Mouse (Mus musculus): ENCODE measurements around the gene Rab1b. TPM values are rescaled to one million over a fixed set of nuclear protein-coding genes. Genes with fewer than 3 reads are reported as not detected.

The Rab1b gene
- 7.5 TPM for polyA plus RNA-seq (2014; fragmentation: Illumina TruSeq; extraction: RNeasy Lipid Tissue Mini Kit (QIAGEN cat#74804); ENCODE audit: low read depth, low replicate concordance)

GRCm38 (mm10) chr19:5106731-5107191, at the start of gene Rab1b:
Rab1b (minus strand) TSS chr19:5107072.

DNA sequence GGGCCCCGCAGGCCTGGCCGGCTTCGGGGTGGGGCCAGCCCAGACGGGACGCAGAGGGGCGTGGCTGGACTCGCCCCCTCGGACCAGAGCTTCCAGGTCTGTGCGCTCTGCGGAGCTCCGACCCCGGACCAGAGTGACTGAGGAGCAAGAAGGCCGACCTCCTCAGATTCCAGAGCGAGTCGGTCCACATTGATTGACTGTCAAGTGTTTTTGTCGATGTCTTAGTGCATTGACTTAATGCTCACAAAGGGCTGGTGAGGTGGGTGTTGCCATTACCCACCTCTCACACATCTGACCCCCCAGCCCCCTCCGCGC, 11.5 kb upstream of the Rab1b start, which contains the start of gene Klc2:
Klc2 (minus strand) TSS at position 177 of the 315 bp plus-strand sequence.

DNA sequence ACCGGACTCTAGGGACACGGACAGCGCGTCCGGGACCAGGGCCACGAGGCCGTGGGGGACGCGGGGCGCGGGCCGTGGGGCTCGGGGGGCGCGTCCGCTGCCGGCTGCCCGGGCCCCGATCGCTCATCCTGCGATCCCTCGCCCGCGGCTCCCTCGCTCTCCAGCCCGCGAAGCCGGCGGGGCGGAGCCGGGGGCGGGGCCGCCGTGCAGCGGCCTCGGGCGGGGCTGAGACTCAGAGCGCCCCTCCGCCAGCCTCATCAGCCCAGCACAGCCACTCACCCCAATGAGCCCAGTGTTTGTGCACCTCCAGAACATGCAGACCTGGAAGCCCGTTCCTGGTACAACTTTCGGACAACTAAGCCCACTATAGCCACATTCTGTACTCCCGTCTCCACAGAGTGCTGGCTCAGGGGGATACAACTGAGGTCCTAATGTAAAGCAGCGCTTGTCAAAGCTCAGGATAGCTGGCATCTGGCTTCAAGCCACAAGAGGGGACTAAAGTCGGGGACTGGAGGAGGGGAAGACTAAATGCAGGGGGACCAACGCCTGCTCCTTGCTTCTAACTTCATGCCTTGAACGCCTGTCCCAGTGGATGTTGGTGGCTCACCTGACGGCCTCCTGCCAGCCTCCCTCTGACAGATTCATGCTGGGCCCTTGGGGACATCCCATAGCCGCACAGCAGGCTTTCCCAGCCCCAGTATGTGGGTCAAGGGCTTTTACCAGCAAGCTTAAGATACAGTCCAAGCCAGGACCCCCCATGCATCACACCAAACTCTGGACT, 8.3 kb downstream of the Rab1b start, which contains the start of gene Cnih2:
Cnih2 (minus strand) TSS at position 159 of the 781 bp plus-strand sequence.

GRCm38 (mm10) chr19:5087884-5088728, 18.8 kb downstream of the Rab1b start, which contains the start of gene Yif1a:
Yif1a (plus strand) TSS chr19:5088538.

DNA sequence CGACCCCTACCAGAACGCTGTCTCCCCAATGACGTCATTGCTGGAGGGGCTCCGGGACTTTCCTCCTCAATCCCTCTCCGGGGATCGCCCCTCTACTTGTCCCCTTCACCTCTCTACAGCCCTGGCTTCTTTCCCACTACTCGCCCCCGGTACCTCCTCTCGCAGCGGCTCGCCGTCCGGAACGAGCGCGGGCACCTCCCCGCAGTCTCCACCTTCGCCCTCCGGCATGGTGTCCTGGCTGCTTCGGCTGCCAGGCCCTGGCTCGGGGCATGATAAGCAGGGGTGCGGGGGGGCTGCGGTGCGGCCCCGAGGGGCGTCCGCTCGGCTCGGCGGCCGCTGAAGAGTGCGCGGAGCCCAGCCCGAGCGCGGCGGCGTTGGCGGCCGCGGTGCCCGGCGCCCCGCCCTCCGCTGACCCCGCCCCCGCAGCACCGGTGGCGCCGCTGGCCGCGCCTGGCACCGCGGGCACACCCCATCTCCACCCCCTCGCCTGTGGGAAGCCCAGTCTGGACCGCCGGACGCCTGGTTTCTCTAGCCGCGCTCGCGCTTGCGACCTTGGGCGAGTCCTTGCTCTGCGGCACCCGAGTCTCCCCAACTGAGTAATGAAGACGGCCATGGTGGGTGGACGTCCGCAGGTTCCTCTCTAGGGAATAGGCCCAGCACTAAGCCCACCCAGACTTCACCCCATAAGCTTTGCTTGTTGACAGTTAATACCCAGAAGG, 21.6 kb downstream of the Rab1b start, which contains the start of gene Tmem151a:
Tmem151a (minus strand) TSS at position 387 of the 719 bp plus-strand sequence.

DNA sequence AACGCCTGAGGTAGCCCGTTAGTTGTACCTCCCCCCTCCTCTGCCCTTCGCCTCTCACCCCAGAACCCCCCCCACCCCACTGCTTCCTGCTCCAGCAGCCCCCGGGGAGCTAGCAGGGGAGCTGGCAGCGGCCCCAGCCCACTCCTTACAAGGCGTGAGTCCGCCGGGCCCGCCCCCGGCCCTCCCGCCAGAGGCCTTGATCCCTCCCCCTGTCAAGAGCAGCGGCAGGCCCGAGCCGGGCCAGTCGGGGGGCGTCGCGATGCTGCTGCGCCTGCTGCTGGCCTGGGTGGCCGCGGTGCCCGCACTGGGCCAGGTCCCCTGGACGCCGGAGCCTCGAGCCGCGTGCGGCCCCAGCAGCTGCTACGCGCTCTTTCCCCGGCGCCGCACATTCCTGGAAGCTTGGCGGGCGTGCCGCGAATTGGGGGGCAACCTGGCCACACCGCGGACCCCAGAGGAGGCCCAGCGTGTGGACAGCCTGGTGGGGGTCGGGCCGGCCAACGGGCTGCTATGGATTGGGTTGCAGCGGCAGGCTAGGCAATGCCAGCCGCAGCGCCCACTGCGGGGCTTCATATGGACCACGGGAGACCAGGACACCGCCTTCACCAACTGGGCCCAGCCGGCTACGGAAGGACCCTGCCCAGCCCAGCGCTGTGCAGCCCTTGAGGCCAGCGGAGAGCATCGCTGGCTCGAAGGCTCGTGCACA, 38.9 kb downstream of the Rab1b start, which contains the start of gene Cd248:
Cd248 (plus strand) TSS at position 212 of the 703 bp plus-strand sequence.

GRCm38 (mm10) chr19:5050047-5050905, 56.6 kb downstream of the Rab1b start, which contains the start of gene Rin1:
Rin1 (plus strand) TSS chr19:5050481.

Other genes with a start within 250 kb of the Rab1b start
- gene Actn3, start 229.2 kb downstream of the Rab1b start, polyA plus RNA-seq (2014; fragmentation: Illumina TruSeq; extraction: RNeasy Lipid Tissue Mini Kit (QIAGEN cat#74804); ENCODE audit: low read depth, low replicate concordance): not detected
- gene Zdhhc24, start 228.4 kb downstream of the Rab1b start, polyA plus RNA-seq (2014; fragmentation: Illumina TruSeq; extraction: RNeasy Lipid Tissue Mini Kit (QIAGEN cat#74804); ENCODE audit: low read depth, low replicate concordance): 3.2 TPM
- 0.45 TPM for gene Bbs1, start 200.4 kb downstream of the Rab1b start, polyA plus RNA-seq (2014; fragmentation: Illumina TruSeq; extraction: RNeasy Lipid Tissue Mini Kit (QIAGEN cat#74804); ENCODE audit: low read depth, low replicate concordance)
- gene Dpp3, start 178.8 kb downstream of the Rab1b start, polyA plus RNA-seq (2014; fragmentation: Illumina TruSeq; extraction: RNeasy Lipid Tissue Mini Kit (QIAGEN cat#74804); ENCODE audit: low read depth, low replicate concordance): 4.6 TPM
- gene Peli3, start 163.9 kb downstream of the Rab1b start, polyA plus RNA-seq (2014; fragmentation: Illumina TruSeq; extraction: RNeasy Lipid Tissue Mini Kit (QIAGEN cat#74804); ENCODE audit: low read depth, low replicate concordance): 0.42 TPM
- gene Mrpl11, start 144.9 kb downstream of the Rab1b start, polyA plus RNA-seq (2014; fragmentation: Illumina TruSeq; extraction: RNeasy Lipid Tissue Mini Kit (QIAGEN cat#74804); ENCODE audit: low read depth, low replicate concordance): 22.6 TPM
- not detected for gene Npas4, start 116.8 kb downstream of the Rab1b start, polyA plus RNA-seq (2014; fragmentation: Illumina TruSeq; extraction: RNeasy Lipid Tissue Mini Kit (QIAGEN cat#74804); ENCODE audit: low read depth, low replicate concordance)
- gene Slc29a2, start 83.2 kb downstream of the Rab1b start, polyA plus RNA-seq (2014; fragmentation: Illumina TruSeq; extraction: RNeasy Lipid Tissue Mini Kit (QIAGEN cat#74804); ENCODE audit: low read depth, low replicate concordance): not detected
- gene B4gat1, start 68.2 kb downstream of the Rab1b start, polyA plus RNA-seq (2014; fragmentation: Illumina TruSeq; extraction: RNeasy Lipid Tissue Mini Kit (QIAGEN cat#74804); ENCODE audit: low read depth, low replicate concordance): 9.5 TPM
- 0.69 TPM for gene AC124502.3, start 68.2 kb downstream of the Rab1b start, polyA plus RNA-seq (2014; fragmentation: Illumina TruSeq; extraction: RNeasy Lipid Tissue Mini Kit (QIAGEN cat#74804); ENCODE audit: low read depth, low replicate concordance)
- gene Brms1, start 65.7 kb downstream of the Rab1b start, polyA plus RNA-seq (2014; fragmentation: Illumina TruSeq; extraction: RNeasy Lipid Tissue Mini Kit (QIAGEN cat#74804); ENCODE audit: low read depth, low replicate concordance): 1.6 TPM
- not detected for gene Rin1, start 56.6 kb downstream of the Rab1b start, polyA plus RNA-seq (2014; fragmentation: Illumina TruSeq; extraction: RNeasy Lipid Tissue Mini Kit (QIAGEN cat#74804); ENCODE audit: low read depth, low replicate concordance)
- gene Cd248, start 39.0 kb downstream of the Rab1b start, polyA plus RNA-seq (2014; fragmentation: Illumina TruSeq; extraction: RNeasy Lipid Tissue Mini Kit (QIAGEN cat#74804); ENCODE audit: low read depth, low replicate concordance): not detected
- not detected for gene Tmem151a, start 21.5 kb downstream of the Rab1b start, polyA plus RNA-seq (2014; fragmentation: Illumina TruSeq; extraction: RNeasy Lipid Tissue Mini Kit (QIAGEN cat#74804); ENCODE audit: low read depth, low replicate concordance)
- gene Yif1a, start 18.5 kb downstream of the Rab1b start, polyA plus RNA-seq (2014; fragmentation: Illumina TruSeq; extraction: RNeasy Lipid Tissue Mini Kit (QIAGEN cat#74804); ENCODE audit: low read depth, low replicate concordance): 27.7 TPM
- not detected for gene Cnih2, start 8.6 kb downstream of the Rab1b start, polyA plus RNA-seq (2014; fragmentation: Illumina TruSeq; extraction: RNeasy Lipid Tissue Mini Kit (QIAGEN cat#74804); ENCODE audit: low read depth, low replicate concordance)
- gene Klc2, start 11.5 kb upstream of the Rab1b start, polyA plus RNA-seq (2014; fragmentation: Illumina TruSeq; extraction: RNeasy Lipid Tissue Mini Kit (QIAGEN cat#74804); ENCODE audit: low read depth, low replicate concordance): 0.93 TPM
- 0.53 TPM for gene Pacs1, start 166.0 kb upstream of the Rab1b start, polyA plus RNA-seq (2014; fragmentation: Illumina TruSeq; extraction: RNeasy Lipid Tissue Mini Kit (QIAGEN cat#74804); ENCODE audit: low read depth, low replicate concordance)
- 25.1 TPM for gene Sf3b2, start 188.4 kb upstream of the Rab1b start, polyA plus RNA-seq (2014; fragmentation: Illumina TruSeq; extraction: RNeasy Lipid Tissue Mini Kit (QIAGEN cat#74804); ENCODE audit: low read depth, low replicate concordance)
- gene Gal3st3, start 191.3 kb upstream of the Rab1b start, polyA plus RNA-seq (2014; fragmentation: Illumina TruSeq; extraction: RNeasy Lipid Tissue Mini Kit (QIAGEN cat#74804); ENCODE audit: low read depth, low replicate concordance): not detected
- gene Catsper1, start 228.7 kb upstream of the Rab1b start, polyA plus RNA-seq (2014; fragmentation: Illumina TruSeq; extraction: RNeasy Lipid Tissue Mini Kit (QIAGEN cat#74804); ENCODE audit: low read depth, low replicate concordance): not detected
- gene Cst6, start 242.5 kb upstream of the Rab1b start, polyA plus RNA-seq (2014; fragmentation: Illumina TruSeq; extraction: RNeasy Lipid Tissue Mini Kit (QIAGEN cat#74804); ENCODE audit: low read depth, low replicate concordance): not detected